Mouse (Mus musculus) hindbrain, embryonic 16.5 days (tissue): Measurements from ENCODE around the gene Msx3. TPM values are rescaled to one million over a fixed set of nuclear protein-coding genes. Genes with fewer than 3 reads are reported as not detected.

Experiments used
- ATAC-seq: fragments of 200-750 bp; cut with Nextera tagmentation; 2 replicates; pipeline ENCODE4 v1.8.0; 2017; ENCODE audit warnings: moderate TSS enrichment, moderate library complexity
- H3K27ac ChIP-seq: fragments of 300-500 bp; sonication (generic); 2 replicates; pipeline ENCODE4 v1.5.1; 2014; ENCODE audit warnings: low read depth, mild to moderate bottlenecking, control low read depth, low read length, moderate library complexity
- H3K27me3 ChIP-seq: fragments of 300-500 bp; sonication (generic); replicated peaks from 2 replicates; pipeline ENCODE4 v1.6.1; 2014; ENCODE audit warnings: low read length; ENCODE audit not compliant: control insufficient read depth, insufficient read depth
- H3K36me3 ChIP-seq: fragments of 300-500 bp; sonication (generic); 2 replicates; pipeline ENCODE4 v1.6.1; 2014; ENCODE audit warnings: mild to moderate bottlenecking, low read length, moderate library complexity, mixed read lengths; ENCODE audit not compliant: control insufficient read depth, insufficient read depth
- H3K4me1 ChIP-seq: fragments of 300-500 bp; sonication (generic); 2 replicates; pipeline ENCODE4 v1.6.1; 2014; ENCODE audit warnings: low read depth, low read length; ENCODE audit not compliant: control insufficient read depth, insufficient read depth
- H3K4me2 ChIP-seq: fragments of 300-500 bp; sonication (generic); 2 replicates; pipeline ENCODE4 v1.6.1; 2014; ENCODE audit warnings: mild to moderate bottlenecking, low read length, control low read depth, moderate library complexity
- H3K4me3 ChIP-seq: fragments of 300-500 bp; sonication (generic); 2 replicates; pipeline ENCODE4 v1.5.1; 2014; ENCODE audit warnings: mild to moderate bottlenecking, low read length, control low read depth, moderate library complexity
- H3K9ac ChIP-seq: fragments of 300-500 bp; sonication (generic); 2 replicates; pipeline ENCODE4 v1.6.1; 2014; ENCODE audit warnings: low read depth, mild to moderate bottlenecking, control low read depth, low read length, moderate library complexity
- H3K9me3 ChIP-seq: fragments of 300-500 bp; sonication (generic); 2 replicates; pipeline ENCODE4 v1.6.1; 2014; ENCODE audit warnings: mild to moderate bottlenecking, low read length, moderate library complexity; ENCODE audit not compliant: control insufficient read depth
- WGBS: fragments of 180-500 bp; shearing (Covaris S2); extraction: QIAGEN DNeasy Blood & Tissue Kit; methylation state at CpG from one replicate; pipeline ENCODE4 v1.1.7; 2014; 5-methylcytosine and 5-hydroxymethylcytosine counted together
- polyA plus RNA-seq: library from polyadenylated mRNA; unstranded; fragments of >200 nt; fragmentation: Nextera tagmentation; extraction: Ambion mirVana; gene quantifications from 2 replicates; pipeline ENCODE4 v1.2.1, GENCODE M21; 2015

Msx3 gene
- polyA plus RNA-seq, 1 experiment from 2014 or later, result 4.1 TPM

DNA sequence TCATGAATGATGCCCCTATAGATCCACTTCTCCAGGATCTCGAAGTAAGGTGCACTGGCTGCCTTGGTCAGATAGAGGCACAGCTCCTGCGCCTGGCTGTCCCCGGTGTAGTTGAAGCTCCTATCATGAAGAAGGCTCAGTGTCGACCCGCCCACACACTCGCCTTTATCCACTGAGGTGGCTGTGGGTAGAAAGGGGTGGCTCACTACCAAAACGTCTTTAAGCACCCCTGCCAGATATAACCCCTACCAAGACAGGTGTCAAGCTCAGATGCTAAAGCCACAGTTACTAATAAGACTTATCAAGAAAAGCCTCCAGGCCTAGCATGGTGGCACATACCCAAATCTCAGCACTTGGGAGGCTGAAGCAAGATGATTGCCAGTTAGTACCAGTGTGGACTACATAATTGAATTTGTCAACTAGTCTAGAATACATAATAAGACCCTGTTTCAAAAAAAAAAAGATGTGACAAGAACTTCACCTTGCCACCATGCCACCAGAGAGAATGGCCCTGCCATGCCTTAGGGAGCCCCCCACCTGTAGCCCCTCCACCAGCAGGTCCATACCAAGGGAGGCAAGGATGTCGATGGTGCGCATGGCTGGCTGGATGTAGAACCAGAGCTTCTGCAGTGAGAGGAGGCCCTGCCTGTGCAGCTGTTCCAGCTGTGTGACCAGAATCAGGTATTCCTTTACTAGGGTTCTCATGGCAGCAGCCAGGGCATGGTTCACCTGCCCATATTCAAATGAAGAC, 41.9 kb downstream of the Msx3 start:
- no peak for ATAC-seq
- WGBS, result 93% methylated on average over 9 of the region's 9 CpGs
- peaks cover 26% of the 10 kb centered on the region for H3K36me3 ChIP-seq

DNA sequence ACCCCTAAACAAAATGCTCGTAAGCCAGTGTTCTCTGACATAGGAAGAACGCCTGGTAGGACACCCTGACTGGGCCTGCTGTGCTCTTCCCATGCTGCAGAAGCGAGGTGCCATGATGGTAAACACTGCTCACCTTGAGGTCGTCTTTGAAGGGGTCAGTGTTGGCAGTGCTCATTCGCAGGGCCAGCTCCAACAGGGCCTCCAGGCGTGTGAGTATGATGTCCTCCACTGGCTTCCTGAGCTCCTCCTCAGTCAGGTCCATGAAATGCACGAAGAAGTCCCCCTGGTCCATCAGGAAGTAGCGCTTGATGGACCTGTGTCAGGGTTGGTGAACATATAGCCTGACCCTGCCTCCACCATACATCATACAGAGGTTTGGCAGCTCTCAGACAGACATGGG, 44.2 kb downstream of the Msx3 start:
- 90% methylated on average over 8 of the region's 8 CpGs for WGBS
- H3K36me3 ChIP-seq, result peaks cover 37% of the 10 kb centered on the region
- H3K9me3 ChIP-seq, result no peaks in the 10 kb centered on the region
- no peaks in the 10 kb centered on the region for H3K27me3 ChIP-seq
- no peak overlapping the region for H3K9ac ChIP-seq
- no peak overlapping the region for H3K27ac ChIP-seq
- H3K4me1 ChIP-seq, result no peaks in the 10 kb centered on the region
- no peak overlapping the region for H3K4me2 ChIP-seq
- H3K4me3 ChIP-seq, result no peak overlapping the region
- no peak for ATAC-seq

More for the DNA sequence above, 41.9 kb downstream of the Msx3 start:
- Histone ChIP-seq H3K27ac (no peak overlapping the region), H3K9me3 (no peaks in the 10 kb centered on the region), H3K4me2 (no peak overlapping the region), H3K9ac (no peak overlapping the region), H3K27me3 (no peaks in the 10 kb centered on the region), H3K4me3 (no peak overlapping the region), H3K4me1 (no peaks in the 10 kb centered on the region)

- WGBS, result 64% methylated on average over 12 of the region's 12 CpGs
- H3K27ac ChIP-seq, result no peak overlapping the region
- H3K36me3 ChIP-seq, result peaks cover 54% of the 10 kb centered on the region
These were observed 47.7 kb downstream of the Msx3 start for GRCm38 (mm10) chr7:140001086-140001740.

GRCm38 (mm10) chr7:139998691-139999350, 50.1 kb downstream of the Msx3 start:
- Histone ChIP-seq H3K9me3 (no peaks in the 10 kb centered on the region), H3K27ac (no peak overlapping the region)

More at GRCm38 (mm10) chr7:140001086-140001740, 47.7 kb downstream of the Msx3 start:
- Histone ChIP-seq H3K9ac (no peak overlapping the region), H3K4me3 (no peak overlapping the region), H3K4me1 (no peaks in the 10 kb centered on the region), H3K9me3 (no peaks in the 10 kb centered on the region), H3K4me2 (no peak overlapping the region), H3K27me3 (no peaks in the 10 kb centered on the region)
- no peak for ATAC-seq

More at GRCm38 (mm10) chr7:139998691-139999350, 50.1 kb downstream of the Msx3 start:
- no peak overlapping the region for H3K9ac ChIP-seq
- no peaks in the 10 kb centered on the region for H3K4me1 ChIP-seq
- peaks cover 40% of the 10 kb centered on the region for H3K36me3 ChIP-seq
- no peak overlapping the region for H3K4me2 ChIP-seq
- H3K27me3 ChIP-seq, result no peaks in the 10 kb centered on the region
- WGBS, result 91% methylated on average over 13 of the region's 13 CpGs
- no peak overlapping the region for H3K4me3 ChIP-seq
- no peak for ATAC-seq

Other genes starting within 250 kb of the Msx3 start
- 27.2 and 30.7 TPM in 2 replicates for gene Adgra1, start 214.9 kb downstream of the Msx3 start, polyA plus RNA-seq
- gene Kndc1, start 154.4 kb downstream of the Msx3 start, polyA plus RNA-seq, result 16.5 and 19.0 TPM in 2 replicates
- gene Utf1, start 105.3 kb downstream of the Msx3 start, polyA plus RNA-seq, result not detected in 2 replicates
- gene 6430531B16Rik, start 70.3 kb downstream of the Msx3 start, polyA plus RNA-seq, result 1.1 and 1.2 TPM in 2 replicates
- 2.8 and 3.1 TPM in 2 replicates for gene Adam8, start 56.5 kb downstream of the Msx3 start, polyA plus RNA-seq
- 51.6 and 55.1 TPM in 2 replicates for gene Zfp511, start 12.7 kb downstream of the Msx3 start, polyA plus RNA-seq
- gene Tubgcp2, start 12.4 kb downstream of the Msx3 start, polyA plus RNA-seq, result 57.2 and 59.6 TPM in 2 replicates
- gene Caly, start 33.5 kb upstream of the Msx3 start, polyA plus RNA-seq, result 351 and 430 TPM in 2 replicates
- gene Prap1, start 44.3 kb upstream of the Msx3 start, polyA plus RNA-seq, result not detected in 2 replicates
- gene Fuom, start 53.4 kb upstream of the Msx3 start, polyA plus RNA-seq, result 39.9 and 43.1 TPM in 2 replicates
- gene Paox, start 66.7 kb upstream of the Msx3 start, polyA plus RNA-seq, result 8.9 and 9.9 TPM in 2 replicates
- 124 and 128 TPM in 2 replicates for gene Echs1, start 67.4 kb upstream of the Msx3 start, polyA plus RNA-seq
- gene Mtg1, start 88.5 kb upstream of the Msx3 start, polyA plus RNA-seq, result 31.1 and 32.1 TPM in 2 replicates
- gene Sprn, start 105.8 kb upstream of the Msx3 start, polyA plus RNA-seq, result 30.8 and 31.2 TPM in 2 replicates
- gene Olfr522, start 115.7 kb upstream of the Msx3 start, polyA plus RNA-seq, result not detected in 2 replicates
- not detected in 2 replicates for gene Olfr523, start 124.1 kb upstream of the Msx3 start, polyA plus RNA-seq
- not detected in 2 replicates for gene Olfr524, start 156.9 kb upstream of the Msx3 start, polyA plus RNA-seq
- gene Cd163l1, start 169.2 kb upstream of the Msx3 start, polyA plus RNA-seq, result not detected in 2 replicates
- gene 5830411N06Rik, start 198.2 kb upstream of the Msx3 start, polyA plus RNA-seq, result not detected in 2 replicates